Comparison of ENCODE assay signal across 20 mouse cellular contexts in genomic region chr3:111494891-111495290, GRCm38 (mm10).
"Had no signal": no experiment of that assay in that cellular context is flagged by ENCODE, and none has a peak within 500 bp of the region (broad histone marks: within the 10 kb centered on the region; RNA-seq: fewer than 3 reads in every experiment).

No protein-coding gene starts in this region.

- H3K27me3 ChIP-seq: liver, embryonic 15.5 days; lung, embryonic 15.5 days; megakaryocyte, embryonic 14.5 days; midbrain, embryonic 13.5 days; midbrain, embryonic 15.5 days; neural tube, embryonic 12.5 days had no signal

- H3K4me2 ChIP-seq: liver, embryonic 15.5 days; lung, embryonic 15.5 days; midbrain, embryonic 11.5 days; midbrain, embryonic 13.5 days; midbrain, embryonic 15.5 days; neural tube, embryonic 12.5 days had no signal

- H3K36me3 ChIP-seq: liver, embryonic 15.5 days; lung, embryonic 15.5 days; midbrain, embryonic 13.5 days; midbrain, embryonic 15.5 days; neural tube, embryonic 12.5 days had no signal

- H3K4me3 ChIP-seq: liver, embryonic 15.5 days; lung, embryonic 15.5 days; megakaryocyte, embryonic 14.5 days; midbrain, embryonic 13.5 days; midbrain, embryonic 15.5 days; neural tube, embryonic 12.5 days had no signal

- H3K9me3 ChIP-seq: liver, embryonic 15.5 days; lung, embryonic 15.5 days; megakaryocyte, embryonic 14.5 days; midbrain, embryonic 13.5 days; midbrain, embryonic 15.5 days; neural tube, embryonic 12.5 days had no signal

- H3K4me1 ChIP-seq: liver, embryonic 15.5 days; lung, embryonic 15.5 days; megakaryocyte, embryonic 14.5 days; midbrain, embryonic 13.5 days; midbrain, embryonic 15.5 days; neural tube, embryonic 12.5 days had no signal

- H3K27ac ChIP-seq: liver, embryonic 15.5 days; lung, embryonic 15.5 days; macrophage; midbrain, embryonic 13.5 days; midbrain, embryonic 15.5 days; neural tube, embryonic 12.5 days had no signal

- H3K9ac ChIP-seq: liver, embryonic 15.5 days; liver, postnatal 0 days; lung, embryonic 15.5 days; midbrain, embryonic 13.5 days; midbrain, embryonic 15.5 days; neural tube, embryonic 12.5 days had no signal

- DNase-seq: liver, postnatal 0 days; lung, adult 2 months; lung, postnatal 14 days; lung, postnatal 36 days; right cerebral cortex, adult 18-20 months; right cerebral cortex, postnatal 25 days; right cerebral cortex, postnatal 4 days; spleen, adult 18-20 months; thymus, adult 18-20 months; thymus, postnatal 14 days; thymus, postnatal 36 days had no signal

- ATAC-seq: liver, postnatal 0 days; lung, postnatal 0 days; midbrain, embryonic 13.5 days; midbrain, embryonic 15.5 days had no signal
